Mouse (Mus musculus): ENCODE results near the gene Frmd3. TPM values are rescaled to one million over a fixed set of nuclear protein-coding genes. Genes with fewer than 3 reads are reported as not detected.

Gene Frmd3
- polyA plus RNA-seq, 1 experiment from 2014 or later, result 0.37 TPM

GRCm38 (mm10) chr4:74222360-74222759 is 209.1 kb downstream of the Frmd3 start:
- no peak overlapping the region for H3K9ac ChIP-seq (ENCODE audit: low read depth, low read length)
- H3K27ac ChIP-seq, result no peak overlapping the region
- H3K36me3 ChIP-seq (ENCODE audit: insufficient read depth, low read length), result no peaks in the 10 kb centered on the region
- H3K9me3 ChIP-seq (replicated peaks; ENCODE audit: low read length), result no peaks in the 10 kb centered on the region
- 45% methylated on average over 3 of the region's 3 CpGs for WGBS
- no peak overlapping the region for H3K4me3 ChIP-seq (replicated peaks; ENCODE audit: low read depth, low read length)
- peak; percentile 72 for TF ChIP-seq CTCF (IDR thresholded peaks at IDR 0.05; ENCODE audit: low read depth)
- no peaks in the 10 kb centered on the region for H3K4me1 ChIP-seq (replicated peaks; ENCODE audit: insufficient read depth, low read length)
- H3K27me3 ChIP-seq (ENCODE audit: insufficient read depth, low read length), result no peaks in the 10 kb centered on the region
- no peak overlapping the region for H3K4me2 ChIP-seq (ENCODE audit: low read length)
- ATAC-seq (replicated peaks; ENCODE audit: low FRiP score, low read depth) (no peak), DNase-seq (ENCODE audit: low spot score) (peak; percentile 35)

DNA sequence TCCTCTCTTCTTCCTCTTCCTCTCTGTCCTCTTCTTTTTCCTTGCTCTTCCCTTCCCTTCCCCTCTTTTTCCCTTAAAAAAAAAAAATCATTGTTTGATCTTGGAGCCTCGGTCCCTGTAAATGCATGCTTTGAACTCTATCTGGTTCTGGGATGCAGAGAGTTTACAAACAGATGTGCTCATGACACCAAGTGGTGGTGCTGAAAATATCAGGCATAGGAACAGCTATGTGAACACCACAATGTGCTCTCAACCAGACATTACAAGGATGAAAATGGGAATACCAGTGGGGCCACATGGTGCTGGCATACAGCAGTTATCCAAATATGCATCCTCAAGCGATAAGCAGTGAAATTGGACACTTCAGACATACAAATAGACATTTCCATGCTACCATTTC is 211.0 kb downstream of the Frmd3 start:
- DNase-seq (ENCODE audit: low spot score) (peak; percentile 10), ATAC-seq (replicated peaks; ENCODE audit: low FRiP score, low read depth) (no peak)
- no peaks in the 10 kb centered on the region for H3K9me3 ChIP-seq (replicated peaks; ENCODE audit: low read length)
- 46% methylated on average over 2 of the region's 2 CpGs for WGBS
- no peaks in the 10 kb centered on the region for H3K27me3 ChIP-seq (ENCODE audit: insufficient read depth, low read length)
- no peaks in the 10 kb centered on the region for H3K36me3 ChIP-seq (ENCODE audit: insufficient read depth, low read length)
- no peak overlapping the region for H3K9ac ChIP-seq (ENCODE audit: low read depth, low read length)
- H3K4me1 ChIP-seq (replicated peaks; ENCODE audit: insufficient read depth, low read length), result no peaks in the 10 kb centered on the region
- no peak overlapping the region for H3K27ac ChIP-seq
- no peak overlapping the region for H3K4me3 ChIP-seq (replicated peaks; ENCODE audit: low read depth, low read length)
- peak; percentile 43; the same call in 1 of the 2 replicates for TF ChIP-seq CTCF (IDR thresholded peaks at IDR 0.05; ENCODE audit: low read depth)
- H3K4me2 ChIP-seq (ENCODE audit: low read length), result no peak overlapping the region

DNA sequence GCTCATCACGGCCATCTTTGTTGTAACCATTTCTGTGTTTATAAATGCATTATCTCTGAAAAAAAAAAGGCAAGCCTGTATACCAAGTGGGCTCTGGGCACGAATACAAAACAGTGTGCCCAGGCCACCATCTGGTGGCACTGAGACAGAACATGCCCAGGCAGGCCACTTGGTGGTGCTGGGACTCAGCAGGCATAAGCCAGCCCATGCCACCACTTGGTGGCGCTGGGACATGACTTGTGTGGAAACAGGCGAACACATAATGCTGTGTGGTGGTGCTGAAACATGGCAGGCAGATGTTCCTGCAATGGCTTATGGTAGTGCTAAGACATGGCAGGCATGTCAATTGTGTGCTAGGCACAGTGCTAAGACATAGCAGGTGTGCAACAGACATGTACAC is 217.8 kb downstream of the Frmd3 start:
- Histone ChIP-seq H3K4me3 (replicated peaks; ENCODE audit: low read depth, low read length) (no peak overlapping the region), H3K27me3 (ENCODE audit: insufficient read depth, low read length) (no peaks in the 10 kb centered on the region), H3K9ac (ENCODE audit: low read depth, low read length) (no peak overlapping the region), H3K4me2 (ENCODE audit: low read length) (no peak overlapping the region), H3K4me1 (replicated peaks; ENCODE audit: insufficient read depth, low read length) (no peaks in the 10 kb centered on the region), H3K36me3 (ENCODE audit: insufficient read depth, low read length) (no peaks in the 10 kb centered on the region), H3K9me3 (replicated peaks; ENCODE audit: low read length) (no peaks in the 10 kb centered on the region), H3K27ac (no peak overlapping the region)
- DNase-seq (ENCODE audit: low spot score) (no peak), ATAC-seq (replicated peaks; ENCODE audit: low FRiP score, low read depth) (peak; percentile 33; the same call in 1 of the 2 replicates)
- peak; percentile 39; the same call in 1 of the 2 replicates for TF ChIP-seq CTCF (IDR thresholded peaks at IDR 0.05; ENCODE audit: low read depth)
- WGBS, result 79% methylated on average over 4 of the region's 4 CpGs

GRCm38 (mm10) chr4:74231405-74231804 is 218.2 kb downstream of the Frmd3 start:
- H3K27me3 ChIP-seq (ENCODE audit: insufficient read depth, low read length), result no peaks in the 10 kb centered on the region
- DNase-seq (ENCODE audit: low spot score) (peak; percentile 48), ATAC-seq (replicated peaks; ENCODE audit: low FRiP score, low read depth) (peak; percentile 52; the same call in 1 of the 2 replicates)
- no peak overlapping the region for H3K9ac ChIP-seq (ENCODE audit: low read depth, low read length)
- peak; percentile 77 for TF ChIP-seq CTCF (IDR thresholded peaks at IDR 0.05; ENCODE audit: low read depth)
- no peaks in the 10 kb centered on the region for H3K36me3 ChIP-seq (ENCODE audit: insufficient read depth, low read length)
- H3K27ac ChIP-seq, result no peak overlapping the region
- H3K4me2 ChIP-seq (ENCODE audit: low read length), result no peak overlapping the region
- no peak overlapping the region for H3K4me3 ChIP-seq (replicated peaks; ENCODE audit: low read depth, low read length)
- H3K9me3 ChIP-seq (replicated peaks; ENCODE audit: low read length), result no peaks in the 10 kb centered on the region
- 58% methylated on average over 5 of the region's 5 CpGs for WGBS
- H3K4me1 ChIP-seq (replicated peaks; ENCODE audit: insufficient read depth, low read length), result no peaks in the 10 kb centered on the region

DNA sequence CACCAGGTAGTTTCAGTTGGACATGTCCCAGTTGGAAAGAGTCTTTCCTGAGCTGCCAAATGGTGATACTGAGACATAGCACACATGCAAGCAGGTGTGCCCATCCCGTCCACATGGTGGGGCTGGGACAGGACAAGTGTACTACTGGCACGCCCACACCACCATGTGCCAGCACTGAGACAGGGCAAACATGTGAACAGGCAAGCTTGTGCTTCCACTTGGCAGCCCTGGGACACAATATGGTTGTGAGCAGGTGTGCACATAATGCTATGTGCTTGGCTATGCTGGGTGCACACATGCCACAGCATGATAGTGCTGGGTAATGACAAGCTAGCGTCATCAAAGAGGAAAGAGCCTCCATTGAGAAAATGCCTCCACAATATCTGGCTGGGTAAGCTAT is 220.3 kb downstream of the Frmd3 start:
- Histone ChIP-seq H3K27ac (no peak overlapping the region), H3K4me1 (replicated peaks; ENCODE audit: insufficient read depth, low read length) (no peaks in the 10 kb centered on the region), H3K9me3 (replicated peaks; ENCODE audit: low read length) (no peaks in the 10 kb centered on the region), H3K4me2 (ENCODE audit: low read length) (no peak overlapping the region), H3K4me3 (replicated peaks; ENCODE audit: low read depth, low read length) (no peak overlapping the region), H3K9ac (ENCODE audit: low read depth, low read length) (no peak overlapping the region), H3K36me3 (ENCODE audit: insufficient read depth, low read length) (no peaks in the 10 kb centered on the region), H3K27me3 (ENCODE audit: insufficient read depth, low read length) (no peaks in the 10 kb centered on the region)
- DNase-seq (ENCODE audit: low spot score), result no peak
- WGBS, result 86% methylated on average over 3 of the region's 3 CpGs
- ATAC-seq (replicated peaks; ENCODE audit: low FRiP score, low read depth), result no peak
- no peak for TF ChIP-seq CTCF (IDR thresholded peaks at IDR 0.05; ENCODE audit: low read depth)

DNA sequence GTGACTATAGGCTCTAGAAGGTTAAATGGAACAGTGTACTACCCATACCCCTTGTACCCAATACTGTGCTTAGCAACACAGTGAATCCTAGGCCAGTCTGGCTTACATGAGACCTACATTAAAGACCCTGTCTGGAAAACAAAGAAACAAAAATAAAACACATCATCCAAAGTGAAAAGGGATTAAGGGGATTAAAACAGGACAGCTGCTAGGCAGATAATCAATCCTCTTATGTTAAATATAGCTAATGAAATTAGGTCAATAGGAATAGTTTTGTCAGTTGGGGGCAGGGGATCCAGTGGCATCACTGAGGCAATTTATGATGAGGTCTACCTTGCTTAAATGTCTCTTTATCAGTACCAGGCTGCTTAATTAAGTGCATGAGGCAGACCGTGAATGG is 228.9 kb downstream of the Frmd3 start, which contains the start of gene Kdm4c:
Gene Kdm4c, plus strand, starts transcription at position 322 of the 400 bp plus-strand sequence.
- Histone ChIP-seq H3K4me2 (ENCODE audit: low read length) (no peak within 1 kb of the TSS), H3K9ac (ENCODE audit: low read depth, low read length) (no peak within 1 kb of the TSS), H3K4me1 (replicated peaks; ENCODE audit: insufficient read depth, low read length) (no peaks in the 10 kb centered on the region), H3K27ac (no peak within 1 kb of the TSS), H3K4me3 (replicated peaks; ENCODE audit: low read depth, low read length) (no peak within 1 kb of the TSS), H3K9me3 (replicated peaks; ENCODE audit: low read length) (no peaks in the 10 kb centered on the region), H3K27me3 (ENCODE audit: insufficient read depth, low read length) (no peaks in the 10 kb centered on the region), H3K36me3 (ENCODE audit: insufficient read depth, low read length) (no peaks in the 10 kb centered on the region)
- DNase-seq (ENCODE audit: low spot score) (no peak), ATAC-seq (replicated peaks; ENCODE audit: low FRiP score, low read depth) (no peak)
- WGBS, result 83% methylated on average over 1 of the region's 1 CpGs
- TF ChIP-seq CTCF (IDR thresholded peaks at IDR 0.05; ENCODE audit: low read depth), result no peak

Other genes with a start within 250 kb of the Frmd3 start
- gene Rasef, start 222.4 kb upstream of the Frmd3 start, polyA plus RNA-seq (2015; fragmentation: Nextera tagmentation; extraction: Ambion mirVana), result 3.4 TPM in 2 replicates
- not detected in 2 replicates for gene Gm11758, start 137.2 kb upstream of the Frmd3 start, polyA plus RNA-seq (2015; fragmentation: Nextera tagmentation; extraction: Ambion mirVana)
- gene Gm11757, start 122.3 kb upstream of the Frmd3 start, polyA plus RNA-seq (2015; fragmentation: Nextera tagmentation; extraction: Ambion mirVana), result not detected in 2 replicates
- not detected in 2 replicates for gene Gm13871, start 107.5 kb upstream of the Frmd3 start, polyA plus RNA-seq (2015; fragmentation: Nextera tagmentation; extraction: Ambion mirVana)
- gene Gm11756, start 92.7 kb upstream of the Frmd3 start, polyA plus RNA-seq (2015; fragmentation: Nextera tagmentation; extraction: Ambion mirVana), result not detected in 2 replicates
- not detected in 2 replicates for gene 2310002L09Rik, start 62.6 kb upstream of the Frmd3 start, polyA plus RNA-seq (2015; fragmentation: Nextera tagmentation; extraction: Ambion mirVana)
- gene Kdm4c, start 229.1 kb downstream of the Frmd3 start, polyA plus RNA-seq (2015; fragmentation: Nextera tagmentation; extraction: Ambion mirVana), result 10.3 and 11.3 TPM in 2 replicates

Measured in kidney, postnatal 0 days (tissue).